Mouse (Mus musculus): Measurements from ENCODE around the gene Cd300lf. TPM values are rescaled to one million over a fixed set of nuclear protein-coding genes. Genes with fewer than 3 reads are reported as not detected.

Gene Cd300lf
- polyA plus RNA-seq, 1 experiment from 2014 or later, result 0.22 TPM

DNA sequence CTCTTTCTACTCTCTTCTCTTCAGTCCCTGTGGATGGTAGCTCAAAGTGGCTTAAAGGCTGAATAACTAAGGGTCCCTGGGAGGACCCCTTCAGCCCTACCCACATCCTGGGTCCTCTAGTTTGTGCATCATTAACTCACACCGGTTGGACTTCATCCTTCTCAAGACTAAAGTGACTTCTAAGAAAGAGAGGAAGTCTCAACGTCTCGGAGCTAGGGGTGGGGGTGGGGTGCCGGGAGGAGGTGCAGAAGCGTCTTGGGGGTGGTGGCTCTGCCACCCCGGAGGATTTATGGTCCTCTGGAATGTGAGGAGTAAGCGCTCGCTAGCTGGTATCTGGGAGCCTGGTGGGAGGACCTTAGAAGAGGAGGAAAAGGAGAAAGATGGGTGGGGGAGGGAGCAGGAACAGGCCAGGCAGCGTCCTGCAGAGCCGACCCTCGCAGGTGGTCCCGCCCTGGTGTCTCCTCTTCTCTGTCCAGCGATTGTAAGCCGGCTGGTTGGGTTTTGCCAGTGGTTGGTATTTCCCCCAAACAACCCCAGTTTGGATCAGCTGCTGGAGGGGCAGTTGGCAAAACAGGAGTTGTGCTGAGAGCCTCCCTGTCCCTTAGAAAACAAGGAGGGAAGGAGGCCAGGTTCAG lies 30.7 kb upstream of the Cd300lf start:
- Histone ChIP-seq H3K9ac (ENCODE audit: low read length) (peak overlapping the region; percentile 64), H3K36me3 (ENCODE audit: control insufficient read depth, insufficient read depth, low read length) (no peaks in the 10 kb centered on the region), H3K4me2 (ENCODE audit: low read length) (peak overlapping the region; percentile 93), H3K4me3 (ENCODE audit: control insufficient read depth in 1 of 2, insufficient read depth in 1 of 2, low read depth in 1 of 2, low read length in 2 of 2) (peak overlapping the region; percentile 62 to 78), H3K27me3 (ENCODE audit: control insufficient read depth, insufficient read depth, low read length) (peaks cover 12% of the 10 kb centered on the region; the same call in 1 of the 2 replicates), H3K27ac (replicated peaks in 1 of 2; ENCODE audit: control insufficient read depth in 1 of 2, insufficient read depth in 1 of 2, low read depth in 2 of 2, low read length in 2 of 2) (no peak overlapping the region), H3K9me3 (ENCODE audit: control insufficient read depth, low read length) (no peaks in the 10 kb centered on the region), H3K4me1 (ENCODE audit: control insufficient read depth in 2 of 2, insufficient read depth in 2 of 2, low read length in 2 of 2) (peaks cover 8 to 31% of the 10 kb centered on the region in 2 experiments)
- 0% methylated on average over 14 of the region's 14 CpGs for WGBS
- no peak for ATAC-seq (ENCODE audit: insufficient number of reproducible peaks, insufficient read depth, low FRiP score, low read depth)

DNA sequence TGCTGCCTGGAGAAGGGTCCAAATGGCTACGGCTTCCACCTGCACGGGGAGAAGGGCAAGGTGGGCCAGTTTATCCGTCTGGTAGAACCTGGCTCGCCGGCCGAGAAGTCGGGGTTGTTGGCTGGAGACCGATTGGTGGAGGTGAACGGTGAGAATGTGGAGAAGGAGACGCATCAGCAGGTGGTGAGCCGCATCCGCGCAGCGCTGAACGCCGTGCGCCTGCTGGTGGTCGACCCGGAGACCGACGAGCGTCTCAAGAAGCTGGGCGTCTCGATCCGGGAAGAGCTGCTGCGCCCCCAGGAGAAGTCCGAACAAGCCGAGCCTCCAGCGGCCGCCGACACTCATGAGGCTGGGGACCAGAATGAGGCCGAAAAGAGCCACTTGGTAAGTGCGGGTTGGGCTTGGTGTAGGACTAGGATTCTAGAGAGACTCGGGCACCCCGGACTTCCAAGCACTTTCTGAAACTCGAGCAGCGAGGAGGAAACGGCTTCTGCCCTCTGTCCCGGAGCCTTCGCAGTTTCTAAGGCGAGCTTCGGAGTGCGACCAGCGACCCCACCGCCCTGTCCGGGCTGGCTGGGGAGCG lies 29.9 kb upstream of the Cd300lf start:
- Histone ChIP-seq H3K4me2 (ENCODE audit: low read length) (peak overlapping the region; percentile 93), H3K27ac (replicated peaks in 1 of 2; ENCODE audit: control insufficient read depth in 1 of 2, insufficient read depth in 1 of 2, low read depth in 2 of 2, low read length in 2 of 2) (no peak overlapping the region), H3K9me3 (ENCODE audit: control insufficient read depth, low read length) (no peaks in the 10 kb centered on the region), H3K27me3 (ENCODE audit: control insufficient read depth, insufficient read depth, low read length) (peaks cover 12% of the 10 kb centered on the region; the same call in 1 of the 2 replicates), H3K4me3 (ENCODE audit: control insufficient read depth in 1 of 2, insufficient read depth in 1 of 2, low read depth in 1 of 2, low read length in 2 of 2) (peak overlapping the region; percentile 62 to 78), H3K36me3 (ENCODE audit: control insufficient read depth, insufficient read depth, low read length) (no peaks in the 10 kb centered on the region), H3K9ac (ENCODE audit: low read length) (peak overlapping the region; percentile 64), H3K4me1 (ENCODE audit: control insufficient read depth in 2 of 2, insufficient read depth in 2 of 2, low read length in 2 of 2) (peaks cover 8 to 31% of the 10 kb centered on the region in 2 experiments)
- no peak for ATAC-seq (ENCODE audit: insufficient number of reproducible peaks, insufficient read depth, low FRiP score, low read depth)
- under 1% methylated on average over 47 of the region's 47 CpGs for WGBS

DNA sequence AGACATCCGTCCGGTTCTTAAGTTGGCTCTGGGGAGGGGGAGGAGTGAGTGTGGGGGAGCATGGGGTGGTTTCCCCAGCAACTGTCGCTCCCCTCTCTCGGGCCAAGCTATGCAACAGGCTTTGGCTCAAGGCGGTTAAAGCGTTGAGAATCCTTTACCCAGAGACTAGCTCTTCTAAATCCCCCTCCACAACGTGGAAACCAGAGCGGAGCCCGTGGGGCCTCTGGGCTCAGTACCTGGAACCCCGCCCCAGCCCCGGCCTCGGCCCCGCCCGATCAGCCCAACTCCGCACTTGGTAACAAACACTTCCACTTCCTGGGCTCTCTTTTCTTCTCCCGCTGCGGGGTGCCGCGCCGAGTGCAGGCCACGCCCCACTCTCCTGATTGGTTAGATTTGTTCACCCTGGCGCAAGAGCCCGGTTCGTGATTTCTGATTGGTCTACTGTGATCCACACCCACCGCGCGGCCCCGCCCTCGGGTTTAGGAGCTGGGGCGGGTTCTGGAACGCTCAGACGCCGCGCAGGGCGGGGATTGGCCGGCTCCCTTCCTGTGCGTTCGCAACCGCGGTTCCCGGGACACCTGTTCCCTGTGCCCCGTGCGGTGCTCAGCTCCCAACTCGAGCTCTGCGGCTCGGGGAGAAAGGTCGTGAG lies 29.2 kb upstream of the Cd300lf start, which contains the start of gene Slc9a3r1:
TSS of gene Slc9a3r1 (plus strand) at position 510 of the 649 bp plus-strand sequence.
- Histone ChIP-seq H3K9me3 (ENCODE audit: control insufficient read depth, low read length) (no peaks in the 10 kb centered on the region), H3K27ac (replicated peaks in 1 of 2; ENCODE audit: control insufficient read depth in 1 of 2, insufficient read depth in 1 of 2, low read depth in 2 of 2, low read length in 2 of 2) (peak within 1 kb of the TSS; percentile 19 to 21; a peak in 1 of 4 replicates), H3K4me1 (ENCODE audit: control insufficient read depth in 2 of 2, insufficient read depth in 2 of 2, low read length in 2 of 2) (peaks cover 13 to 38% of the 10 kb centered on the region in 2 experiments), H3K4me2 (ENCODE audit: low read length) (peak within 1 kb of the TSS; percentile 93), H3K9ac (ENCODE audit: low read length) (peak within 1 kb of the TSS; percentile 64), H3K4me3 (ENCODE audit: control insufficient read depth in 1 of 2, insufficient read depth in 1 of 2, low read depth in 1 of 2, low read length in 2 of 2) (peak within 1 kb of the TSS; percentile 62 to 78), H3K36me3 (ENCODE audit: control insufficient read depth, insufficient read depth, low read length) (no peaks in the 10 kb centered on the region), H3K27me3 (ENCODE audit: control insufficient read depth, insufficient read depth, low read length) (peaks cover 12% of the 10 kb centered on the region; the same call in 1 of the 2 replicates)
- ATAC-seq (ENCODE audit: insufficient number of reproducible peaks, insufficient read depth, low FRiP score, low read depth), result peak; percentile 96
- under 1% methylated on average over 47 of the region's 47 CpGs for WGBS

DNA sequence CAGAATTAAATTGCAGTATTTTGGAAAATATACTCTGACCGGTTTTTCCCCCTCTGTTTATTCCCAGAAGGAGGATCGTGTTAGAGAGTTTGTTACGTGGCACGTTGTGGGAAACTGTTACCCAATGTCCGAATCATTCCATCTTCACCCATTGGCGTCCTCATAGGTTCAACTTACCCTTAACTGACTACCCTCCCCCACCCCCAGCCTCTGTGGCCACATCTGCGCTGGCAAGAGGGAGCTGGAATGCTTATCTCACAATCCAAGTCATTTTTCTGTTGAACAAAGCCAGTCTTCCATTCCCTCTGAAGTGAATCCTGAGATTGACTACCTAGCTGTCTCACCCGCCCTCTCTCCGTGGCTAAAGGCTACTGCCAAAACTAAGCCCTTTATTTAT lies 28.4 kb upstream of the Cd300lf start:
- Histone ChIP-seq H3K4me3 (ENCODE audit: control insufficient read depth in 1 of 2, insufficient read depth in 1 of 2, low read depth in 1 of 2, low read length in 2 of 2) (no peak overlapping the region), H3K4me2 (ENCODE audit: low read length) (peak overlapping the region; percentile 93), H3K9ac (ENCODE audit: low read length) (no peak overlapping the region), H3K36me3 (ENCODE audit: control insufficient read depth, insufficient read depth, low read length) (no peaks in the 10 kb centered on the region), H3K27ac (replicated peaks in 1 of 2; ENCODE audit: control insufficient read depth in 1 of 2, insufficient read depth in 1 of 2, low read depth in 2 of 2, low read length in 2 of 2) (no peak overlapping the region), H3K4me1 (ENCODE audit: control insufficient read depth in 2 of 2, insufficient read depth in 2 of 2, low read length in 2 of 2) (peaks cover 18 to 43% of the 10 kb centered on the region in 2 experiments), H3K27me3 (ENCODE audit: control insufficient read depth, insufficient read depth, low read length) (peaks cover 12% of the 10 kb centered on the region; the same call in 1 of the 2 replicates), H3K9me3 (ENCODE audit: control insufficient read depth, low read length) (no peaks in the 10 kb centered on the region)
- ATAC-seq (ENCODE audit: insufficient number of reproducible peaks, insufficient read depth, low FRiP score, low read depth), result no peak
- WGBS, result 21% methylated on average over 9 of the region's 9 CpGs

DNA sequence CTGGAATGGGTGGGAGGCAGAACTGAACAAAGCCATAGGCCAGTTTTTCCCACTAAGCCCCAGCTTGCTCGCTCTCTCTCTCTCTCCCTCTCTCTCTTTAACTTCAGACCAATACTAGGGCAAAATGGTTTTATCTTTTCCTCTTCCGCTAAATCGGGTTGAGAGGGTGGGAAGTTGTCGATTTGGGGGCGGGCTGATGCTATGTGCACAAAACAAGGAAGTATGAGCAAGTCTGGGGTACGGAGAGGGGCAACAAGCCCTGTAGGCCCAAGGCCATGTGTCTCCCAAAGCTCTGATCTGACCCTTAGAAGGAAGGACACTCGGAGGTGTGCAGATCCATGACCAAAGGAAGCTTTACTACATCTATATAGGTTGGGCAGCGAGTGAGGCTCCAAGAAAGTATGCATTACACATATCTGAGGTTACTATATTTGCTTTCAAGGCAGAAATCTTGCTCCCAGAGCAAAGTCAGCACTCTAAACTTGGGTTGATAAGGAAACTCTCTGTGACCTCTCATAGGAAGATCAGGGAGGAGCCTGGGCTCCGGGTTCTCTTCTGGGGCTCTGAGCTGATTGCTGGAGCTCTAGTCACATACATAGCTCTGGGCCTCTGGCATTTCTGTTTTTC lies 27.9 kb upstream of the Cd300lf start:
- Histone ChIP-seq H3K9me3 (ENCODE audit: control insufficient read depth, low read length) (no peaks in the 10 kb centered on the region), H3K4me2 (ENCODE audit: low read length) (0 out of 2 replicates have a peak overlapping the region, but pooled peaks have one; percentile 93), H3K27me3 (ENCODE audit: control insufficient read depth, insufficient read depth, low read length) (peaks cover 15% of the 10 kb centered on the region; the same call in 1 of the 2 replicates), H3K36me3 (ENCODE audit: control insufficient read depth, insufficient read depth, low read length) (no peaks in the 10 kb centered on the region), H3K4me1 (ENCODE audit: control insufficient read depth in 2 of 2, insufficient read depth in 2 of 2, low read length in 2 of 2) (peaks cover 18 to 43% of the 10 kb centered on the region in 2 experiments), H3K4me3 (ENCODE audit: control insufficient read depth in 1 of 2, insufficient read depth in 1 of 2, low read depth in 1 of 2, low read length in 2 of 2) (no peak overlapping the region), H3K9ac (ENCODE audit: low read length) (no peak overlapping the region), H3K27ac (replicated peaks in 1 of 2; ENCODE audit: control insufficient read depth in 1 of 2, insufficient read depth in 1 of 2, low read depth in 2 of 2, low read length in 2 of 2) (no peak overlapping the region)
- ATAC-seq (ENCODE audit: insufficient number of reproducible peaks, insufficient read depth, low FRiP score, low read depth), result no peak
- WGBS, result 50% methylated on average over 9 of the region's 9 CpGs

DNA sequence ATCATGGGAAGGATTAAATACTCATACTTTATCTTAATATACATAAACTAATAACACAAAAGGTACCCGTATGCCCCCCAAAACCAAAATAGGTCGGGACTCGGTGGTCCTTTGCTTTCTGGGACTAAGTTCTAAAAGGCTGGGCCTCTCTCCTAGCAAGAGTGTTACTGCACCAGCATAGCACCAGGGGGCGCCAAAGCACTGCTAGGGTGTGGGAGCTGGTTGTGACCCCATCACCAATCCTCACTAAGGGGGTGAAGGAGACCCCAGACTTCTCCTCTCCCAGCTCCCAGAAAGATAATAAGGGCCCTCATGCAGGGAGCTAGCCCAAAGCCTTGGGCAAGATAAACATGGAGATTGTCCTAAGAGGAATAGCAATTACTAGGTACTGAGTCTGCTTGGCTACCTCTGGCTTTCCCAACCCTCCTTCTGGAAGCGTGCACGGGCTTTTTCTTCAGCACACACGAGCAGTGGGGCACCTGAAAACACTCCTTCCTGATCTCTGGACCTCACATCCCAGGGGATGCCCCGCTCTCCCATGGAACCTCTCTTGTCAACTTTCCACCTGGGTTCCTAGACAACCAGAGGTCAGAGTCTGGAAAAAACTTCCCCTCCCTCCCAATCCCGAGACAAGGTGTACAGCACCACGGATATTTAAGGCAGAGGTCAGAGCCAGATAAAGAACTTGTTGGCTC lies 27.2 kb upstream of the Cd300lf start:
- no peak overlapping the region for H3K9ac ChIP-seq (ENCODE audit: low read length)
- no peak overlapping the region for H3K27ac ChIP-seq (replicated peaks in 1 of 2; ENCODE audit: control insufficient read depth in 1 of 2, insufficient read depth in 1 of 2, low read depth in 2 of 2, low read length in 2 of 2)
- WGBS, result 27% methylated on average over 10 of the region's 10 CpGs
- no peaks in the 10 kb centered on the region for H3K36me3 ChIP-seq (ENCODE audit: control insufficient read depth, insufficient read depth, low read length)
- H3K4me2 ChIP-seq (ENCODE audit: low read length), result no peak overlapping the region
- no peak for ATAC-seq (ENCODE audit: insufficient number of reproducible peaks, insufficient read depth, low FRiP score, low read depth)
- peaks cover 18 to 43% of the 10 kb centered on the region in 2 experiments for H3K4me1 ChIP-seq (ENCODE audit: control insufficient read depth in 2 of 2, insufficient read depth in 2 of 2, low read length in 2 of 2)
- peaks cover 21% of the 10 kb centered on the region; the same call in 1 of the 2 replicates for H3K27me3 ChIP-seq (ENCODE audit: control insufficient read depth, insufficient read depth, low read length)
- no peak overlapping the region for H3K4me3 ChIP-seq (ENCODE audit: control insufficient read depth in 1 of 2, insufficient read depth in 1 of 2, low read depth in 1 of 2, low read length in 2 of 2)
- no peaks in the 10 kb centered on the region for H3K9me3 ChIP-seq (ENCODE audit: control insufficient read depth, low read length)
